Mouse (Mus musculus): ENCODE data around the gene Ankzf1. TPM values are rescaled to one million over a fixed set of nuclear protein-coding genes. Genes with fewer than 3 reads are reported as not detected.
"Not testable (repeated sequence)": the region's sequence is repeated elsewhere in the genome, so short reads cannot be mapped to it uniquely, and the experiment has no call there.

Gene Ankzf1
- polyA plus RNA-seq, 1 experiment from 2014 or later, result 26.6 TPM

DNA sequence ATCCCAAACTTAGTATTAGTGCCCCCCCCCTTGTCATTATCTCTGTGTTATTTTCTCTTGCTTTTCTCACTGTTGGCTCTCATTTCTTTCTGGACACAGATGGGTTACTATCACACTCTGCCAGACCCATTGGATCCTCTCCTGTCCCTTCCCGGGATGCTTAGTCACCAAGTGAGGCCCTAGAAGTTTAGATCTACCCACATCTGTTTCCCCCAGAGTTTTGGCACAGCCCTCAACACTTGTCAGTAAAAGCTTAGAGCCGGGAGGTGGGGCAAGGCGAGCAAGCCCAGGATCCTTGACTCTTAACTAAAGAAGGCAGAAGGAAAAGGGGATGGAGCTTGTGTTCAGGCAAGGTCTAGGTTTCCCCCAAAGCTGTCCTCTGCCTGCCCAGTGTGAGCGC is 37.2 kb downstream of the Ankzf1 start:
- no peak for ATAC-seq (ENCODE audit: insufficient number of reproducible peaks, insufficient read depth, low FRiP score, low TSS enrichment, low read depth)
- H3K9me3 ChIP-seq, result no peaks in the 10 kb centered on the region
- H3K4me3 ChIP-seq (replicated peaks), result no peak overlapping the region
- H3K4me2 ChIP-seq, result no peak overlapping the region
- no peak overlapping the region for H3K27ac ChIP-seq
- 72% methylated on average over 4 of the region's 4 CpGs for WGBS
- no peaks in the 10 kb centered on the region for H3K4me1 ChIP-seq (replicated peaks)
- H3K36me3 ChIP-seq, result no peaks in the 10 kb centered on the region
- H3K27me3 ChIP-seq, result 0 out of 2 replicates have a peak, but pooled peaks cover 3% of the 10 kb centered on the region
- no peak overlapping the region for H3K9ac ChIP-seq (replicated peaks)

DNA sequence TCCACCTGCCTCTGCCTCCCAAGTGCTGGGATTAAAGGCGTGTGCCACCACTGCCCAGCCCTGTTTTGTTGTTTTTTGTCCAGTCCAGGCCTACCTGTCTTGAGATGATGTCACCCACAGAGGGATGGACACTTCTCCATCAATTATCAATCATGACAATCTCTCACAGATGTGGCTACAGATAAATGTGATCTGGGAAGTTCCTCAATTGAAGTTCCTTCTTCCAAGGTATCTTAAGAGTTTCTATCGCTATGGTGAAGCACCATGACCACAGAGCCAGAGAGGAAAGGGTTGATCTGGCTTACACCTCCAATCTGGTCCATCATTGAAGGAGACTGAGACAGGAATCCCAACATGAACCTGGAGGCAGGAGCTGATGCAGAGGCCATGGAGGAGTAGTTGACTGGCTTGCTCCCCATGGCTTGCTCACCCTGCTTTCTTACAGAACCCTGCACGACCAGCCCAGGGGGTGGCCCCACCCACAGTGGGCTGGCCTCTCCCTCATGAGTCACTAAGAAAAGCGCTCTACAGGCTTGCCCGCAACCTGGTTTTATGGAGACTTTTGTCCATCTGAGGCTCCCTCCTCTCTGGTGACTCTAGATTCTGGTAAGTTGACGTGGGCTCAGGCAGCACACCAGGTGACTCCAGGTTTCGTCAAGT is 38.5 kb downstream of the Ankzf1 start:
- H3K27me3 ChIP-seq, result 0 out of 2 replicates have a peak, but pooled peaks cover 3% of the 10 kb centered on the region
- no peak overlapping the region for H3K4me3 ChIP-seq (replicated peaks)
- no peak overlapping the region for H3K27ac ChIP-seq
- no peak overlapping the region for H3K4me2 ChIP-seq
- H3K4me1 ChIP-seq (replicated peaks), result no peaks in the 10 kb centered on the region
- no peak overlapping the region for H3K9ac ChIP-seq (replicated peaks)
- no peak for ATAC-seq (ENCODE audit: insufficient number of reproducible peaks, insufficient read depth, low FRiP score, low TSS enrichment, low read depth)
- H3K9me3 ChIP-seq, result no peaks in the 10 kb centered on the region
- 72% methylated on average over 7 of the region's 7 CpGs for WGBS
- no peaks in the 10 kb centered on the region for H3K36me3 ChIP-seq

DNA sequence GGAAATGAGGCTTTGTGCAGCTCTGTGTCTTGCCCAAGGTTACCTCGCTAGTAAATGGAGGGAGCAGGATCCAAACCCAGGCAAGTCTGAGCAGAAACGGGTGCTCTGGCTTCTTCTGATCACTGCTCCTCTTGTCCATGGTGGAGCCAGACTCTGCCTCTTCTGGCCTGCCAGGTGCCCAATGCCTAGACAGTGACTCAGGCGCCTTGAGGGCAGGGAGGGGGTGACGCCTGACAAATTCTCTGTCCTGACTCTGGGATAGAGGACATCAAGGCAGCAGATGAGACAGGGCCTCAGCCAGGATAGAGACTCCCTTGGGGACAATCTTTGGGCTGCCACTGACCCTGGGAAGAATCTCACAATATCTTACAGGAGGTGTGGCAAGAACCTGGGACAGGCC is 39.3 kb downstream of the Ankzf1 start:
- Histone ChIP-seq H3K27ac (no peak overlapping the region), H3K36me3 (no peaks in the 10 kb centered on the region), H3K4me2 (no peak overlapping the region), H3K9ac (replicated peaks) (no peak overlapping the region), H3K4me1 (replicated peaks) (peaks cover 5% of the 10 kb centered on the region), H3K9me3 (no peaks in the 10 kb centered on the region), H3K27me3 (0 out of 2 replicates have a peak, but pooled peaks cover 2% of the 10 kb centered on the region), H3K4me3 (replicated peaks) (no peak overlapping the region)
- ATAC-seq (ENCODE audit: insufficient number of reproducible peaks, insufficient read depth, low FRiP score, low TSS enrichment, low read depth), result no peak
- WGBS, result 73% methylated on average over 4 of the region's 4 CpGs

DNA sequence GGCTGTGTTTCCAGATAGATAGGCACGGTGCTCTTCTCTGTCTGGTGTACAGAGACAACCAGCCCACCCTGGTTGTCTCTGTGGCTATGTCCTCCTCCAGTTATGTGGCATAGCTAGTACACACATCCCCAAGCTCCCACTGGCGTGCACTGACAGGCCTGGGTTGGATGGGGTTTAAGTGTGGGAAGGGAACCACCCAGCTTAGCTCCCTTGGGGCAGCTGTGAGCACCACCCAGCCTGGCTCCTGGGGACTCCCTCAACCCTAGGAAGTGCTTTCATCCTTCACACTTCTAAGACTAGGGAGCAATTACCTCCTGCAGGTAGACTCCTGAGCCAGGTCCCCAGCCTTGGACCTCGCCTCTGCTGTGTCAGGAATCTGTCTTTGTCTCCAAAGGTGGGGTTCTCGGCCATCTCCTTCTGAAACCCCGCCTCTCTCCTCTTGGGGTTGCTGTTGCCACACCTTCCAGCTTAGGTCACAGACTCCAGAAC is 39.8 kb downstream of the Ankzf1 start, which contains the start of gene A630095N17Rik:
Gene A630095N17Rik (minus strand): TSS at position 439 of the 489 bp plus-strand sequence.
- no peak for ATAC-seq (ENCODE audit: insufficient number of reproducible peaks, insufficient read depth, low FRiP score, low TSS enrichment, low read depth)
- H3K9me3 ChIP-seq, result no peaks in the 10 kb centered on the region
- WGBS, result 67% methylated on average over 5 of the region's 5 CpGs
- no peak within 1 kb of the TSS for H3K4me3 ChIP-seq (replicated peaks)
- H3K27ac ChIP-seq, result no peak within 1 kb of the TSS
- no peak within 1 kb of the TSS for H3K4me2 ChIP-seq
- no peaks in the 10 kb centered on the region for H3K27me3 ChIP-seq
- no peaks in the 10 kb centered on the region for H3K36me3 ChIP-seq
- H3K9ac ChIP-seq (replicated peaks), result no peak within 1 kb of the TSS
- peaks cover 5% of the 10 kb centered on the region for H3K4me1 ChIP-seq (replicated peaks)

DNA sequence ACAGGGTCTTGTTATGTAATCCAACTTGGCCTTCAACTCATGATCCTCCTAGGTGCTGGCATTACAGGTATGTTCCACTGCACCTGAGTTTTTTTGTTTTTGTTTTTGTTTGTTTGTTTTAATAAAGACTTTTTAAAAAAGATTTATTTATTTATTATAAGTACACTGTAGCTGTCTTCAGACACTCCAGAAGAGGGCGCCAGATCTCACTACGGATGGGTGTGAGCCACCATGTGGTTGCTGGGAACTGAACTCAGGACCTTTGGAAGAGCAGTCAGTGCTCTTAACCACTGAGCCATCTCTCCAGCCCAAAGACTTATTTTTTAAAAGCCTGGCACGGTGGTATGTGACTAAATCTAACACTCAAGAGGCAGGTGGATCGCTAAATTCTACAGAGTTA is 40.5 kb downstream of the Ankzf1 start:
- H3K27me3 ChIP-seq, result not testable (repeated sequence)

DNA sequence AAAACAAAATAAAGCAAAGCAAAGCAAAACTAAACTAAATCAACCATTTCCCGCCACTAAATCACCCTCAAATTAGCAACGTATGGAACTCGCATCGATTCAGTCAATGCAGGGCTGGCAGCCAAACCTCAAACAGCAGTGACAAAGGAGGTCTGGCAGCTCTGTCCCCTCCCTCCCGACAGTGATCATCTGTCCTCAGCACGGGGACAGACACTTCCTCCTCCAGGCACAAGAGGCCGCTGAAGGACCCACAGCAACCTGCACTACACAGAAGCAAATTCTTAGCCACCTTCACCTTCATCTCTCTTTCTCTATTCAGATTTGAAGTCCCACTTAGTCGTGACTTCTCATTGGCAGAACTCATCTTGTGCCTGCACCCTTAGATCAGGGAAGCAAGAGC is 42.7 kb downstream of the Ankzf1 start:
- peaks cover 3% of the 10 kb centered on the region; the same call in 1 of the 2 replicates for H3K36me3 ChIP-seq
- H3K4me3 ChIP-seq (replicated peaks), result no peak overlapping the region
- ATAC-seq (ENCODE audit: insufficient number of reproducible peaks, insufficient read depth, low FRiP score, low TSS enrichment, low read depth), result no peak
- H3K4me2 ChIP-seq, result no peak overlapping the region
- 3% methylated on average over 8 of the region's 8 CpGs for whole genome bisulfite sequencing
- peaks cover 18% of the 10 kb centered on the region for H3K4me1 ChIP-seq (replicated peaks)
- no peak overlapping the region for H3K27ac ChIP-seq
- H3K9ac ChIP-seq (replicated peaks), result no peak overlapping the region
- no peaks in the 10 kb centered on the region for H3K27me3 ChIP-seq
- no peaks in the 10 kb centered on the region for H3K9me3 ChIP-seq

More for the DNA sequence above, 40.5 kb downstream of the Ankzf1 start:
- not testable (repeated sequence) for H3K36me3 ChIP-seq; H3K4me3 ChIP-seq (replicated peaks); H3K27ac ChIP-seq; H3K4me2 ChIP-seq; H3K9ac ChIP-seq (replicated peaks); H3K9me3 ChIP-seq; ATAC-seq (ENCODE audit: insufficient number of reproducible peaks, insufficient read depth, low FRiP score, low TSS enrichment, low read depth)
- peaks cover 12% of the 10 kb centered on the region for H3K4me1 ChIP-seq (replicated peaks)
- WGBS, result 71% methylated on average over 4 of the region's 4 CpGs

DNA sequence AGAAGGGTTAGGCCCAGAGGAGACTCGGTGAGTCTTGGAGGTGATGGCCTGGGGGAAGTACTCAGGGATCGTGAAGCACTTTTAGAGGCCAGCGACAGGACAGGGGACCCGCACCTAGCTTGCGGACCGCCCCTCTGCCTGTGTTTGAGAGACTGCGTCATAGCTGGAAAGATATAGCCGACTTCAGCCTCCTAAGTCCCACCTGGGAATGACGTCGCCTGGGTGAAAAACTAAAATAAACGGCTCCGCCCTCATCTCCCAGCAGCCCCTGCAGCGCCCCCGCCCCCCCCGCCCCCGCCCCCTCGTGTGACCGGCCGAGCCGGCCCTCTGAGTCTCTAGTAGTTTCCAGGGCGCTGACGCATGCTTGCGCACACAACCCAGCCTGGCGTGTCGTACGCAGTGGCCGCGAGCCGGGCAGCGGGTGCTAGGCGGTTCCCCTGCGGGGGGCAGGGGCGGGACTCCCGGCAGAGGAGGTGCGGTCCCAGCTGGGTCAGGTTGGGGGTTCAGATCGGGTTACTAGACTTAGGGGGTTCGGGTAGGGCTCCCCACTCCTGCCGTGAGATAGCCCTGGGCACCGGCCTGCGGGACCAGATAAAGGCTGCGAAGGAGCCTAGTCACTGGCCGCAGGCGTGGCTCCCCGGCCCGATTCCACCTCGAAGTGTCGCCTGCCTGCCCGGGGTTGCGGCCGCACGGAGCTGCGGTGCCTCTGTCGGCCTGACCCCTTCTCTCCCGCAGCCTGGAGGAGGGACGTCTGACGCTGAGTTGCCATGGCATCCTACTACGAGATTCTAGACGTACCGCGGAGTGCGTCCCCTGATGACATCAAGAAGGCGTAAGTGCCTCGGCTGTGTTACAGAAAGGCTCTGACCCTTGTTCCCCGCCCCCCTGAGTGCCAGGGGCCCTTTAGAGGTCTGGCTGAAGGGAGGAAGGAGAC is 44.4 kb downstream of the Ankzf1 start, which contains the start of gene Dnajb2:
Gene Dnajb2 (plus strand): TSS at position 290 of the 934 bp plus-strand sequence.
- under 1% methylated on average over 64 of the region's 64 CpGs for WGBS
- no peaks in the 10 kb centered on the region for H3K9me3 ChIP-seq
- H3K9ac ChIP-seq (replicated peaks), result peak within 1 kb of the TSS; percentile 79
- peaks cover 23% of the 10 kb centered on the region for H3K4me1 ChIP-seq (replicated peaks)
- H3K36me3 ChIP-seq, result peaks cover 15% of the 10 kb centered on the region; the same call in 1 of the 2 replicates
- H3K27ac ChIP-seq, result peak within 1 kb of the TSS; percentile 85
- peak within 1 kb of the TSS; percentile 72 for H3K4me3 ChIP-seq (replicated peaks)
- H3K27me3 ChIP-seq, result no peaks in the 10 kb centered on the region
- H3K4me2 ChIP-seq, result peak within 1 kb of the TSS; percentile 87
- peak; percentile 88 for ATAC-seq (ENCODE audit: insufficient number of reproducible peaks, insufficient read depth, low FRiP score, low TSS enrichment, low read depth)

DNA sequence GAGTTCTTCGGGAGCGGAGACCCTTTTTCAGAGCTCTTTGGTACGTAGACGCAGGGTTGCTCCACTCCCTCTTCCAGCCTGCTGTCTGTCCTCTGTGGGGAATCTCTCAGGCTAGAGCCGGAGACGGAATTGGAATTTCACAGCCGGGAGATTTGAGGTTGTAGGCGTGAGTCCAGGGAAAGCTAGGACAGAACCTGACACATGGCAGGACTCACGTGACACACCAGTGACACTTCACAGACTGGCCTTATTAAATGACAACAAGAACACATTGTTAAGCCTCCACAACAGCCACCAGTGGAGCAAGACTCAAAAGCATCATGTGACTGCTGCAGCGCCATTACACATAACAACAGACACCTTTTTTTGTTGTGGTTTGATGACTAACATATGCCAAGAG is 47.6 kb downstream of the Ankzf1 start:
- ATAC-seq (ENCODE audit: insufficient number of reproducible peaks, insufficient read depth, low FRiP score, low TSS enrichment, low read depth), result no peak
- WGBS, result 56% methylated on average over 10 of the region's 10 CpGs
- H3K36me3 ChIP-seq, result peaks cover 41% of the 10 kb centered on the region; the same call in 1 of the 2 replicates
- peak overlapping the region; percentile 50 for H3K27ac ChIP-seq
- H3K9me3 ChIP-seq, result no peaks in the 10 kb centered on the region
- no peak overlapping the region for H3K4me2 ChIP-seq
- H3K4me3 ChIP-seq (replicated peaks), result no peak overlapping the region
- H3K27me3 ChIP-seq, result no peaks in the 10 kb centered on the region
- peaks cover 23% of the 10 kb centered on the region for H3K4me1 ChIP-seq (replicated peaks)
- H3K9ac ChIP-seq (replicated peaks), result no peak overlapping the region

DNA sequence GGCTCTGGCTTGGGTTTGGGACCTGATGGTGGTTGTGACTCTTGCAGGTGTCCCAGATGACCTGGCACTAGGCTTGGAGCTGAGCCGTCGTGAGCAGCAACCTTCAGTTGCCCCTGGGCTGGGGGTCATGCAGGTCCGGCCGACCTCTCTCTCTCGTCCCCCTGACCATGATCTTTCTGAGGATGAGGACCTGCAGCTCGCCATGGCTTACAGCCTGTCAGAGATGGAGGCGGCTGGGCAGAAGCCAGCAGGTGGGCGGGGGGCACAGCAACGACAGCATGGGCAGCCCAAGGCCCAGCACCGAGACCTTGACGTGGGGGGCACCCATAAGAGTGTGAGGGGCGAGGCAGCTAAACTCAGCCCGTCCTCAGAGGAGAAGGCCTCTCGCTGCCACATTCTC is 51.5 kb downstream of the Ankzf1 start:
- Histone ChIP-seq H3K27me3 (no peaks in the 10 kb centered on the region), H3K4me2 (no peak overlapping the region), H3K9me3 (no peaks in the 10 kb centered on the region), H3K27ac (no peak overlapping the region), H3K4me1 (replicated peaks) (peaks cover 22% of the 10 kb centered on the region), H3K4me3 (replicated peaks) (no peak overlapping the region), H3K36me3 (peaks cover 41% of the 10 kb centered on the region; the same call in 1 of the 2 replicates), H3K9ac (replicated peaks) (no peak overlapping the region)
- ATAC-seq (ENCODE audit: insufficient number of reproducible peaks, insufficient read depth, low FRiP score, low TSS enrichment, low read depth), result no peak
- 88% methylated on average over 14 of the region's 14 CpGs for WGBS

DNA sequence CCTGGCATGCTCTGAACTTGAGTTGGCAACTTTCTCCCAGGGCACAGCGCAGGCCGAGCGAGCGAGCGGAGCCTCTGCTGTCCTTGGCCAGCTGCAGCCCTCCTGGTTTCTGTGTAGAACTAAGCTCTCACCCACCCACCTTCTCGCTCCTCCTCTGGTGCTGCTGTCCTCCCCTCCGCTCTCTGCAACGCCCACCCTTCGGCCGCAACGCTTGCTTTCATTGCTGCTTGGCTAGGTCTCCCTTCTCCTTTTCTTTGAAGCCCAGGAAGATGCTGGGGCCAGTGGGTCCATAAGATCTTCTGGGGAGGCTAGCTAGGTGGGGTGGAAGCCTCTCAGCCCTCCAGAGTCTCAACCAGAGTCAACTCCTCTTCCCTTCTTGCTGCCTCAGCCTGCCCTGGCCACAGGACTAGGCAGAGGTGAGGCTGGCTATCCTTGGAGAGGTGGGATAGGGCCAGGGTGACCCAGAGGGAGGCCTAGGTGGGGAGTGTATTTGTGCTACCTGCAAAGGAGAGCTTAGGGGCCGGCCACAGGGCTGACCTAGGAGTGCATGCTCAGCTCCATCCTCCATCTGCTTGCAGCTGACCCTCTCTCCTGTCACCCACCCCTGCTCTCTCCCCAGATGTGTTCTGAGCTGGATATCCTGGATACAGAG is 52.4 kb downstream of the Ankzf1 start:
- ATAC-seq (ENCODE audit: insufficient number of reproducible peaks, insufficient read depth, low FRiP score, low TSS enrichment, low read depth), result no peak
- 86% methylated on average over 12 of the region's 12 CpGs for WGBS
- Histone ChIP-seq H3K27me3 (no peaks in the 10 kb centered on the region), H3K4me1 (replicated peaks) (peaks cover 21% of the 10 kb centered on the region), H3K27ac (no peak overlapping the region), H3K9me3 (no peaks in the 10 kb centered on the region), H3K36me3 (peaks cover 41% of the 10 kb centered on the region; the same call in 1 of the 2 replicates), H3K4me2 (no peak overlapping the region), H3K4me3 (replicated peaks) (no peak overlapping the region), H3K9ac (replicated peaks) (no peak overlapping the region)

Measured in limb, embryonic 12.5 days (tissue).